8 mouse cellular contexts compared by ENCODE assay signal in the genomic region with DNA sequence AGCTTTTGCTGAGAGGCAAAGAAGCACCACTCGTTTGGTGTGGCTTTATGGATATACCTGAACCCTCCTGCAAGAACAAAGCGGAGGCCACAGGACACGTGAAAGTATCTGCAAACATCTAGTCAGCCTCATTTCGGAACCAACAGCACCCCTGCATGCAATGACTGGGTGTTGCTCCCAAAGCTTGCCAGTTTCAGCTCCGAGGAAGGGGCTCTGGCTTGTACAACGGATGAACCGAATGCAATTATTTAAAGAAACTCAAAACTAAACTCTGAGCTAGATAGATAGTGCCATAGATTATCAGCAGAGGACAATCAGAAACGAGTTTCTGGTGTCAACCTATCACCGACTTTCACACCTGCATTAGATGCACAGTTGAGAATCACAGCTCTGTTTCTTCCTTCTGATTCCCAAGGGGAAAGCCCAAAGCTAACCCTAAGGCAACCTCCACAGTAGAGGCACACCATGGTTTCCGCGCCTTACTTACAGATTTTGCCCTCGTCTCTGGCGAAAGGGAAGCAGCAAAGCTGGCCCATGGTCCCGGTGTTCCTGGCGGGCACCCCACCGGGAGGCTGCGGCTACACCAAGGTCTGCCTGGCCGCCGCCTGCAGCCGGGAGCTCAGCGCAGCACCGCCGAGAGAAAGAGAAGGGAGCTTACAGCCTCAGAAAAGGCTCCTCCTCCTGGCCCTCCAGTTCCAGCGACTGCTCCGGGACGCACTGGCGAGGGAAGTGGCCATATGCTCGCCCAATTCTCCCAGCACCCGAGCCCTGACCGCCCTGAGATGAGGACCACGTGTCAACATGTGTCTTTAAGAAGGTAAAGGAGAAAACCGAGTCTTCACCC.
DNase-seq lines count a peak whose midpoint lies in the region; ATAC-seq and TF ChIP-seq lines count a peak whose summit lies in the region.

No protein-coding gene starts in this region.

- H3K9ac ChIP-seq in embryonic facial prominence, embryonic 15.5 days: peak overlapping the region; percentile 18

- peak; percentile 60; the same call in 1 of the 2 replicates for ATAC-seq in embryonic facial prominence, embryonic 15.5 days (ENCODE audit: insufficient number of reproducible peaks, low FRiP score, low TSS enrichment, low read depth)
- peak; percentile 83 for ATAC-seq in megakaryocyte progenitor cell, adult 5-6 weeks (replicated peaks; ENCODE audit: poor library complexity)

- H3K4me2 ChIP-seq in embryonic facial prominence, embryonic 15.5 days (replicated peaks): peak overlapping the region; percentile 78

- H3K4me3 ChIP-seq in spleen, adult 2 months (ENCODE audit: extremely low read depth, insufficient read depth, insufficient read length): peak overlapping the region; percentile 28; the same call in 1 of the 2 replicates
- peak overlapping the region; percentile 49 for H3K4me3 ChIP-seq in embryonic facial prominence, embryonic 15.5 days (replicated peaks)

- TF ChIP-seq CTCF in spleen, adult 2 months (IDR thresholded peaks at IDR 0.05; ENCODE audit: extremely low read depth, insufficient read depth, insufficient read length, insufficient replicate concordance): no peak

- H3K27me3 ChIP-seq in spleen, adult 2 months (ENCODE audit: control insufficient read depth, insufficient read depth, low read length): no peaks in the 10 kb centered on the region
- no peaks in the 10 kb centered on the region for H3K27me3 ChIP-seq in embryonic facial prominence, embryonic 15.5 days

- H3K4me1 ChIP-seq in spleen, adult 2 months (ENCODE audit: control insufficient read depth, insufficient read depth, insufficient read length): peaks cover 5% of the 10 kb centered on the region
- peaks cover 7% of the 10 kb centered on the region; the same call in 1 of the 2 replicates for H3K4me1 ChIP-seq in embryonic facial prominence, embryonic 15.5 days

- intact Hi-C loops in left cerebral cortex, postnatal 4 days (cut with DNase I): loop anchor here (5.0 kb wide), 1 partner anchor 237 kb away; no protein-coding TSS in a partner anchor

- DNase-seq in spleen, adult 2 months (ENCODE audit: low read depth in 1 of 2, low spot score in 2 of 2): peak in 1 of 2 experiments; percentile 6
- DNase-seq in spleen, adult 12 weeks (ENCODE audit: low spot score): no peak
- DNase-seq in heart, adult 9 months (ENCODE audit: low spot score in 2 of 2): peak; percentile 33 to 41
- DNase-seq in kidney, adult 11 months: peak; percentile 12
- DNase-seq in left cerebral cortex, postnatal 4 days: peak; percentile 74
- DNase-seq in right cerebral cortex, postnatal 4 days: peak; percentile 70

- no peak for TF ChIP-seq POLR2A in spleen, adult 2 months (IDR thresholded peaks at IDR 0.05; ENCODE audit: low read depth, low read length)

- H3K9me3 ChIP-seq in embryonic facial prominence, embryonic 15.5 days (replicated peaks): no peaks in the 10 kb centered on the region

- 21% methylated on average over 32 of the region's 32 CpGs for WGBS in spleen, adult 2 months
- WGBS in embryonic facial prominence, embryonic 15.5 days: 15% methylated on average over 32 of the region's 32 CpGs

- no peak overlapping the region for H3K27ac ChIP-seq in spleen, adult 2 months (ENCODE audit: insufficient read depth, low read length)
- 0 out of 2 replicates have a peak overlapping the region, but pooled peaks have one; percentile 44 for H3K27ac ChIP-seq in embryonic facial prominence, embryonic 15.5 days (replicated peaks)

- no peaks in the 10 kb centered on the region for H3K36me3 ChIP-seq in spleen, adult 2 months (ENCODE audit: control insufficient read depth, insufficient read depth, low read length)
- no peaks in the 10 kb centered on the region for H3K36me3 ChIP-seq in embryonic facial prominence, embryonic 15.5 days
